Mouse (Mus musculus) thymus, postnatal 0 days (tissue): ENCODE measurements at regions not wholly inside any gene's neighbourhood (a gene's known extent, or its start where the extent isn't known, plus 50 kb on each side); places are given as distances from the start of the nearest gene placed in this dataset.

Experiments used
- DNase-seq: peaks from one replicate; pipeline ENCODE4 v3.0.0-alpha.2; 2015; ENCODE audit warnings: low spot score

- DNase-seq: no peak
Observed at GRCm38 (mm10) chr3:41234994-41235393, 152.1 kb upstream of the Pgrmc2 start.

GRCm38 (mm10) chr3:41234191-41234590 is 151.3 kb upstream of the Pgrmc2 start:
- DNase-seq: no peak

GRCm38 (mm10) chr3:41233439-41233838 is 150.6 kb upstream of the Pgrmc2 start:
- DNase-seq: no peak

GRCm38 (mm10) chr3:41230961-41231377 is 148.1 kb upstream of the Pgrmc2 start:
- no peak for DNase-seq

GRCm38 (mm10) chr3:41229493-41229892 is 146.6 kb upstream of the Pgrmc2 start:
- DNase-seq: no peak

- peak; percentile 35 for DNase-seq
Observed at GRCm38 (mm10) chr3:41228536-41228935, 145.7 kb upstream of the Pgrmc2 start.

GRCm38 (mm10) chr3:41220746-41221145 is 137.9 kb upstream of the Pgrmc2 start:
- no peak for DNase-seq

- no peak for DNase-seq
Observed at GRCm38 (mm10) chr3:41217770-41218169, 134.9 kb upstream of the Pgrmc2 start.

GRCm38 (mm10) chr3:41213533-41213932 is 130.7 kb upstream of the Pgrmc2 start:
- DNase-seq: no peak

GRCm38 (mm10) chr3:41210333-41210732 is 127.5 kb upstream of the Pgrmc2 start:
- no peak for DNase-seq

GRCm38 (mm10) chr3:41202895-41203294 is 120.0 kb upstream of the Pgrmc2 start:
- DNase-seq: no peak

- peak; percentile 18 for DNase-seq
Observed at GRCm38 (mm10) chr3:41201782-41202181, 118.9 kb upstream of the Pgrmc2 start.

- no peak for DNase-seq
Observed at GRCm38 (mm10) chr3:41200026-41200425, 117.2 kb upstream of the Pgrmc2 start.

GRCm38 (mm10) chr3:41198216-41198976 is 115.5 kb upstream of the Pgrmc2 start:
- no peak for DNase-seq

GRCm38 (mm10) chr3:41195113-41195975 is 112.5 kb upstream of the Pgrmc2 start:
- no peak for DNase-seq

GRCm38 (mm10) chr3:41194311-41195112 is 111.7 kb upstream of the Pgrmc2 start:
- no peak for DNase-seq

GRCm38 (mm10) chr3:41185305-41186097 is 102.7 kb upstream of the Pgrmc2 start:
- no peak for DNase-seq

GRCm38 (mm10) chr3:41184375-41184774 is 101.5 kb upstream of the Pgrmc2 start:
- no peak for DNase-seq

GRCm38 (mm10) chr3:41182900-41183595 is 100.2 kb upstream of the Pgrmc2 start:
- DNase-seq: no peak
